Mouse (Mus musculus): ENCODE measurements around the gene Pcsk7. TPM values are rescaled to one million over a fixed set of nuclear protein-coding genes. Genes with fewer than 3 reads are reported as not detected.

Pcsk7 gene
- total RNA-seq (2021): 28.9 and 33.7 TPM in 2 replicates
- long read RNA-seq, transcript Pcsk7-201 (17 exons, 3,876 nt): major isoform, 13 of 23 reads
- long read RNA-seq, partial matches to known transcripts: 5 of 23 reads
- long read RNA-seq, other reads (novel, unspliced or antisense): 2 of 23 reads

GRCm38 (mm10) chr9:45906355-45907077 is at the start of gene Pcsk7, which contains the start of gene Rnf214:
TSS of gene Pcsk7 (plus strand) at chr9:45906497.
TSS of gene Rnf214 (minus strand) at chr9:45906911.
- DNase-seq: peak; percentile 94

DNA sequence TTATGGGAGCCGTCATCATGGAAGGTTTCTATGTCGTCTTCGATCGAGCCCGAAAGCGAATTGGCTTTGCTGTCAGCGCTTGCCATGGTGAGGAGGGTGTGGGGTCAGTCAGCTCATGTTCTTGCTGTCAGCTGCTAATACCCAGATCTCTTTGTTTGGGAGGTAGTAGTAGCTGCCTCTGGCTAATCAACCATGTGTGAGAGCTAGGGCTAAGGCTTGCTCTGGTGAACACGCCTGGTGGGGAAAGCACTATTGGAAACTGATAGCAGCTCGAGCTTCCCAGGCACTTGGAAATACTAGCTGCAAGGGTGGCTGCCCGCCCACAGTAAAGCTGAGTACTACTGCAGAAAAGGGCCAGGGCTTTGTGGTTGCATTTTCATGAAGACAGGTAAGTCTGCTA is 46.9 kb upstream of the Pcsk7 start:
- DNase-seq: no peak

DNA sequence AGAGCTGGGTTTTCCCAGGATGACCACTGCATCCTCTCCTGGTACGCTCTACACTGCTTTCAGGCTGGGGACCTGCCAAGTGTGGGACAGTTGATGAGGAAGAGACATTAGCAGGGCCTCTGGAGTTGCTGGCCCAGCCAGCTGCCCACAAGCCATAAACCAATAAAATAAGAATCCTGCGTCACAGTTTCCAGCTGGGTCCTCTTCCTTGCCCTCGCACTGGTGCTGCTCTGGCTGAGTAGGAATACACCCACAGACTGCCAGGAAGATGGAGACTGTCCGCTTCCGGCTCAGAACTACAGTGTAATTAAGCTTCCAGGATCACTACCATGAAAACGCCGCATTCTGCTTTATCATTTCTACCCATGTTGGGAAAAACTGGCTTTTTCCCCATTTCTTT is 44.5 kb upstream of the Pcsk7 start:
- no peak for DNase-seq

DNA sequence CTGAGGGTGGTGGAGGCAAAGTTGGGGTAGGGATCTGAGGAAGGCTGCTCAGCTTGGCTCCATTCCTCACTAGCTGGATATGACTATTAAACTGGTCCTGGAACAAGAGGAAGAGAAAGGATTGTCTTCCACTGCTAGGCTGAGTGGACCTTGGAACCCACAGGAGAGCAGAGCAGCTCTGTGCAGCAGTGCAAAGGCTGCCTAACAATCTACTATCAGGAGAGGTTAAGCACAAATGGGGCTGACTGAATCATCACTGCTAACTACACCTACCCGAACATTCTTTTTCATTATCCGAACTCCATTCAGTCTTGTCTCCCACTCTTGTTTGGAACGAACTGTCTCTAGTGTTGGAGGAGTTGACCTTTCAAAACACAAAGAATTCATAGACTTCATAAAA is 37.1 kb upstream of the Pcsk7 start:
- no peak for DNase-seq

- DNase-seq: no peak
Measured at GRCm38 (mm10) chr9:45870265-45870664, 36.0 kb upstream of the Pcsk7 start.

- DNase-seq: no peak
Measured at GRCm38 (mm10) chr9:45877928-45878327, 28.4 kb upstream of the Pcsk7 start.

- no peak for DNase-seq
Measured at GRCm38 (mm10) chr9:45893681-45894080, 12.6 kb upstream of the Pcsk7 start.

- no peak for DNase-seq
Measured at GRCm38 (mm10) chr9:45905196-45905595, 1.1 kb upstream of the Pcsk7 start.

DNA sequence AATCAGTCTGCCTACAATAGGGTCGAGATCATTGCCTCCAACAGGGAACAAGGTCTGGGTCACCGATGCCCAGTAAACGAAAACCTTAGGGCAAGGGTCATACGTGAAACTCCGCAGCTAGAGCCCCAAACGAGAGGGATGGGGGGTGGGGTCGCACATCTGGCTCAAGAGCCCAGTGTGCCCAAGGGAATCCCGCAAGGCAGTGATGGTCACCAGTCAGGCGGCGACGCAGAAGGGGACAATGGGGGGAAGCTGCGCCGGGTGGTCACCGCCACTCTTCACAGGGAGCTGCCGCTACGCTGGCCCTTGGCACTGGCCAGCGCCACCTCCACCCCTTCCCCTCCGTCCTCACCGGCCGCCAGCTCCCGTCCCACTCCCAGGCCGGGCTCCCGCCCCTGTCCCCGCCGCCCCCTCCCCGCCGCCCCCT is 473 bp upstream of the Pcsk7 start:
- peak; percentile 21 for DNase-seq

- DNase-seq: no peak
Measured at GRCm38 (mm10) chr9:45907078-45907428, 756 bp downstream of the Pcsk7 start.

DNA sequence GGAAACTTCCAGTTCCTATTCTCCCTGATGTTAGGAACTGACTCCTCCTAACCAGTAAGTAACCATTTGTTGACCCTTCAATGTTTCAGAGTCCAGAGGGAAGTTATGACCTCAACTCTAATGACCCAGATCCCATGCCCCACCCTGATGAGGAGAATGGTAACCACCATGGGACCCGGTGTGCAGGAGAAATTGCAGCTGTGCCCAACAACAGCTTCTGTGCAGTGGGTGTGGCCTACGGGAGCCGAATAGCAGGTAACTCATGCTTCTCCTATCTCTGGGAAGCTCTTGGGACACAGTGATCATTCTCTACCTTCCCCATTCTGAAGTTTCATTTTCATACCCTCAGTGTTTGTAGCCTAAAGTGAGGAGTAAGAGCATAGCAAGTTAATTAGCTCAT is 4.7 kb downstream of the Pcsk7 start:
- no peak for DNase-seq

- peak; percentile 66 for DNase-seq
Measured at GRCm38 (mm10) chr9:45911673-45912072, 5.4 kb downstream of the Pcsk7 start.

- no peak for DNase-seq
Measured at GRCm38 (mm10) chr9:45915659-45916058, 9.4 kb downstream of the Pcsk7 start.

DNA sequence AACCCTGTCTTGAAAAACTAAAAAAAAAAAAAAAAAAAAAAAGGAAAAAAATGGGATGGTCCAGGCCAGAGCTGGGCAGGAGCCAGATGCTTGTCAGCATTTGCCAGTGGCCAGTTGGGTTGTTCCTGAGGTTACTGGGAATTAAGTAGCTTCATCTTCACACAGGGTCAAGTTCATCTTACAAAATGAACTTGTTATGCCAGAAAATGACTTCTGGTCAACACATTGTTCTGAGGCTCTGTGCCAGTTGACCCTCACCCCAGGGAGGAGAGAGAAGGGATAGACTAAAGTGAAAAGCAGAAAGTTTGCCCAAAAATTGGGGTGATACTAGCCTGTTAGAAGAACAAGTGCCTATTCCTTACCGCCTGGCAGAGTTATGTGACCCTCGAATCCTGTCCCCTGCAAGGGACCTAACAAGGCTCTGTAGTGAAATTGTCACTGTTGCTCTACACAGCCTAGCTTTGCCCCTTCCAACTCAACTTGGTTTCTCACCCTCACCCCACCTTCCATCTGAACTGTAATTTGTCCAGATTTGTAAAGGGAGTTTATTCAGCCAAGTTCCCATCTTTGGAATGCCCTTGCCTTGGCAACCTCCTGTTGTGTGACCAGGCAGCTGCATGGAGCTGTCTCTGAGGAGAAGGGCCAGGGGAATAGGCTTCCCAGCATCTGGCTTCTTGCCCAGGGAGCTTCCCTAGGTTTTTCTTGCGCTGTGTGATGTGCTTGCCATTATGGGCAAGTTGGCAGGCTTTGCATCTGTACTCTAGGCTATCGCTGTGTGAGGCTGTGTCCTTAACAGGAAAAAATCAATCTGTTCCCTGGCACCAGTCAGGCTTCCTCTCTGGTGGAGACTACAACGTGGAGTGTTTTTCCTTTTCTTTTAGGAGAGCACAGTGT is 11.0 kb downstream of the Pcsk7 start:
- DNase-seq: peak; percentile 61

GRCm38 (mm10) chr9:45919895-45920294 is 13.6 kb downstream of the Pcsk7 start:
- DNase-seq: no peak

DNA sequence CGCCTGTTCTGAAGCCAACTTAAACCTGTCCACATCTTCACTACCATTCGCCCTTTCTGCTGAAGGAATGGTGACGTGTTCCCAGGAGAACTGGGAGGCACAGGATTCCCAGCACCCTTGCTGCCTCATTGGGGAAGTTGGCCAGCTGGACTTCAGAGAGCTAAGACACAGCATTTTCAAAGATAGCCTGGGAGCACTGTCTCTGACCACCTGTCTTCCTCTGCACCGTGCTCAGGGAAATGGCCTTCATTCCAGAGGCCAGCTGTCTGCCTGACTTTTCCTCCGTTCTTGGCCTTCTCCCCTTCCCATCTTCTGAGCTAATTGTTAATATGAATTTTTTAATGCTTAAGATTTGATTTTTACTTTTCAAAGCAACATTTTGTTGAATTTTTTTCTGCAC is 23.0 kb downstream of the Pcsk7 start:
- no peak for DNase-seq

- no peak for DNase-seq
Measured at GRCm38 (mm10) chr9:45931958-45932357, 25.7 kb downstream of the Pcsk7 start.

- DNase-seq: no peak
Measured at GRCm38 (mm10) chr9:45932571-45933415, 26.5 kb downstream of the Pcsk7 start.

DNA sequence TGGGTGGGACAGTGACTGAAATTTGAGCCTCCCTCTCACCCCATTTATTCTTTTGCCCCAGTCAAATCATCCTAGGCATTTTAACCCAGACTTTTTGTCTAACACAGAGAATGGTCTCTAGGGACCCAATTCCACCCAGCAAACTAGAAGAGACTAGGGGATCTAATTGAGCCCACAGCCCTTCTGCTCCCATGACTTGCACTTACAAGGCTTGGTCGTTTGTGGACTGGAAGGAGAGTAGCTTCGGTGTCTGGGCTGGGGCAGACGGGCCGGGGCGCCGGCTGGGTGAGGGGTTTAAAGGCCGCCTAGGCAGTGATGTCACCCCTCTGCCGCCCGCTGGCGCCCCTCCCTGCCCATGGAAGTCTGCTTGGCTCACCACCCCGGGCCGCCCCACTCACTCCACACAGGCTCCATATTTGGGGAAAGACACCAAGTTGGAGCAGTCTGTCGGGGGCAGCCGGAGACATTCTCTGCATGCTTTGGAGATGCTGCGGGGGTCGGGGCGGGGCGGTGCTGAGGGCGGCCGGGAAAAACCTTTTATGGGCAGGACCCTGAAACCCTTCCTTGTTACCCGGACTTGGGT is 29.4 kb downstream of the Pcsk7 start, which contains the start of gene Tagln:
Gene Tagln (minus strand): TSS at position 431 of the 583 bp plus-strand sequence.
- DNase-seq: no peak

DNA sequence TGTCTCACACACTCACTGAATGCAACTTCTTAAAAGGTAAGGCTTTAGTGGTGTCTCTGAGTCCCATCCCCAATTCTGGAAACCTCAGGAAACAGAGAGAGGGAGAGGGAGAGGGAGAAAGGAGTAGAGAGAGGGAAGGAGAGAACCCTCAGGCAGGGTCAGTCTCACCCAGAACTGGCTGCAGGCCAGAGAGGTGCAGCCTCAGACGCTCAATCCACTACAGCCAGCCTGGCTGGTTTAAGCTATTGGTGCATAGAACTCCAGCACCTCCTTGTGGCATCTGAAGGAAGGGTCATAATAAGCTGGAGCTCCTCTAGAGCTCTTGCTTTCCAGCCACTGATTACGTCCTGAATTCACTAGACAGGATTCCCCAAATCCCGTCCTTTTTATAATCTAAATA is 30.6 kb downstream of the Pcsk7 start:
- peak; percentile 66 for DNase-seq

GRCm38 (mm10) chr9:45938088-45938487 is 31.8 kb downstream of the Pcsk7 start:
- peak; percentile 77 for DNase-seq
